Mouse (Mus musculus) hindbrain, embryonic 10.5 days (tissue): ENCODE measurements around the gene Gfod1. TPM values are rescaled to one million over a fixed set of nuclear protein-coding genes. Genes with fewer than 3 reads are reported as not detected.

Experiments used
- DNase-seq: peaks from one replicate; pipeline ENCODE4 v3.0.0-alpha.2; 2017; ENCODE audit warnings: low spot score
- H3K27ac ChIP-seq: fragments of 300-500 bp; sonication (generic); 2 replicates; pipeline ENCODE4 v1.5.1; 2016; ENCODE audit warnings: mild to moderate bottlenecking, moderate library complexity
- H3K27me3 ChIP-seq: fragments of 300-500 bp; sonication (generic); 2 replicates; pipeline ENCODE4 v1.6.1; 2016; ENCODE audit warnings: mild to moderate bottlenecking; ENCODE audit not compliant: poor library complexity, insufficient read depth, severe bottlenecking
- H3K36me3 ChIP-seq: fragments of 300-500 bp; sonication (generic); 2 replicates; pipeline ENCODE4 v1.6.1; 2016; ENCODE audit warnings: mild to moderate bottlenecking, moderate library complexity
- H3K4me1 ChIP-seq: fragments of 300-500 bp; sonication (generic); replicated peaks from 2 replicates; pipeline ENCODE4 v1.6.1; 2016; ENCODE audit warnings: mild to moderate bottlenecking
- H3K4me3 ChIP-seq: fragments of 300-500 bp; sonication (generic); 2 replicates; pipeline ENCODE4 v1.5.1; 2016; ENCODE audit warnings: mild to moderate bottlenecking, moderate library complexity
- H3K9me3 ChIP-seq: fragments of 300-500 bp; sonication (generic); 2 replicates; pipeline ENCODE4 v1.6.1; 2016; ENCODE audit warnings: mild to moderate bottlenecking, moderate library complexity
- WGBS: fragments of 180-500 bp; shearing (Covaris S2); methylation state at CpG from one replicate; pipeline ENCODE4 v1.1.7; 2016; 5-methylcytosine and 5-hydroxymethylcytosine counted together
- polyA plus RNA-seq: library from polyadenylated mRNA; unstranded; fragments of >200 nt; fragmentation: Nextera tagmentation; extraction: Ambion mirVana; gene quantifications from 2 replicates; pipeline ENCODE4 v1.2.1, GENCODE M21; 2016

Gfod1 gene
- polyA plus RNA-seq, 1 experiment from 2014 or later, result 0.43 TPM

DNA sequence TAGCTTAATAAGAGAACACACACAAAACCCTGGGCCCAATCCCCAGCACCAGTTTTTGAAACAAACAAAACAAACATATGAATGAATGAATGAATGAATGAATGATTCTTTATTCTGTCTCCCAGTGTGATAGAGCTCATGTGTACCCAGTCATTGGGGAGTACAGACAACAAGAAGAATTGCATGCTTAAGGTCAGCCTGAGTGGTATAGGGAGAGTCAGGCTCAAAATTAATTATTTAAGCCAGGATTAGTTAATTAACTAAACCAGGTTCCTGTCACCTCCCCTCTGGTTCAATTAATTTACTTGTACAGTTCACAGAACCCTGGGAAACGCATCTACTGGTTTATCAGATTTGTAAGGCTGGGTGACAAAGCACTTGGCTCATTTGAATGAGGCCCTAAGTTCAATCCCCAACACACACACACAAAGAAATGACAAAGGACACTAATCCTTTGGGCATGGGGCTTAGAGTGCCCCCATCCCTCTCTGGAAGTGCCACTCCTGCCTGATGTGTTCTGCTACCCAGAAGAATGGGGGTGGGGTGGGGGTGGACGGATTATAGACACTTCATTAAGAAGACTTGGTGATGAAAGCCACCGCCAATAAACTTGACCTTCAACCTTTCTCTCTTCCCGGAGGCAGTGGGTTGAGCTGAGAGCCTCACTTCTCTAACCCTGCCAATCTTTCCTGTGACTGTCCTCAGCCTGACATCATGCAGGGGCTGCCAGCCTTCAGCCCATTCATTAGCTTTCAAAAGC, 34.3 kb downstream of the Gfod1 start:
- H3K27ac ChIP-seq, result no peak overlapping the region
- H3K27me3 ChIP-seq, result peaks cover 14% of the 10 kb centered on the region
- no peaks in the 10 kb centered on the region for H3K9me3 ChIP-seq
- peaks cover 33% of the 10 kb centered on the region for H3K4me1 ChIP-seq
- no peak overlapping the region for H3K4me3 ChIP-seq
- peak; percentile 44 for DNase-seq
- 21% methylated on average over 4 of the region's 4 CpGs for WGBS
- H3K36me3 ChIP-seq, result no peaks in the 10 kb centered on the region

DNA sequence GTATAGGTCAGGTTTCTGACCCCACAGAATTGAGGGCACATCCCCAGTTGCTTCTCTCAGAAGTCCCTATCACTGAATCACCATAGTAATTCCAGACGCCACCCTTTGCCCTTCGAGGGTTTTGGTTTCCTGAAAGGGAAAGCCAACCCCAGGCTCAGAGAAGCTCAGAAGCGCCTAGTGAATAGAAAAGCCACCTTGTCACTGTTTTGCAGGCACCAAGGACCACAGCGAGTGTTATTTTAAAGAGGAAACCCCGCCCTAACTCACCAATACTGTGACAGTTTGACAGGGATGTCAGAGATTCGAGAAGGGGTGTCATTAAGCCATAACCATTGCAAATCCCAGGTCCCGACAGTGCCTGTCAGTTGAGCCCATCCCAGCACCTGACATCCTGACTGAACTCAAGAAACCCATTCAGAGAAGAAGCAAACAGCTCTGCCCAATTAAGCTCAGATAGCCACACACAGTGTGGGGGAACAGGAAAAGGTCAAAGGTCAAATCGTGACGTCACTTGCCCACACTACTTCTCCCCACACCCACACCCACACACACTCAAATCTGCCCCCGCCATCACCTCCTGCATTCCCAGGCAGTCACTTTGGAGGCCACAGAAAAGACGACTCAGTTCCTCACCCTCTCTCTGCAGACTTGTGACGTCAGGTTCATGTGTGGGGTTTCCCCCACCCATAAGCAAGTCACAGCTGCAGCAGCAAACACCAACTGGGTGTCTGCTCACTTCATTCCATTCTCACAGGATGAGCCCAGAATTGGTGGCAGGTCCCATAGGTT, 35.2 kb downstream of the Gfod1 start:
- no peak overlapping the region for H3K27ac ChIP-seq
- H3K4me3 ChIP-seq, result no peak overlapping the region
- H3K4me1 ChIP-seq, result peaks cover 35% of the 10 kb centered on the region
- H3K36me3 ChIP-seq, result no peaks in the 10 kb centered on the region
- no peaks in the 10 kb centered on the region for H3K9me3 ChIP-seq
- 59% methylated on average over 12 of the region's 12 CpGs for WGBS
- no peak for DNase-seq
- H3K27me3 ChIP-seq, result peaks cover 14% of the 10 kb centered on the region

DNA sequence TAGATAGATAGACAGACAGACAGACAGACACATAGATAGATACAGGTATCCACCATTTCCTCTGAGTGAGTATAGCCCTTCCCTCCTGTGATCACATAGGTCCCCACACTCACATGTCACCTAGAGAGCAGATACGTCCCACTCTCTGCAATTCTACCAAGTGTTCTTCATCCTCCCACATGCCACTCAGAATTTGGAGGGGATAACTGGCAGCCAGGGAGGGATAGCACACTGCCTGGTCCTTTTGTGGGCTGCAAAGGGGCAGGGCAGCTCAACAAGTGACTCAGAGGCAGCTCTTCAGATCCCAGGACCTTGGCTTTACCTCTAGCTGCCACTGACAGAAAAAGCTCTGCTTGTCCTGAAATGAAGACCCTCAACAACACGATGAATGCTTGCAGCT, 36.1 kb downstream of the Gfod1 start:
- Histone ChIP-seq H3K4me3 (no peak overlapping the region), H3K27me3 (peaks cover 13% of the 10 kb centered on the region), H3K36me3 (no peaks in the 10 kb centered on the region), H3K4me1 (peaks cover 35% of the 10 kb centered on the region), H3K9me3 (no peaks in the 10 kb centered on the region), H3K27ac (no peak overlapping the region)
- no peak for DNase-seq
- 90% methylated on average over 2 of the region's 2 CpGs for WGBS

DNA sequence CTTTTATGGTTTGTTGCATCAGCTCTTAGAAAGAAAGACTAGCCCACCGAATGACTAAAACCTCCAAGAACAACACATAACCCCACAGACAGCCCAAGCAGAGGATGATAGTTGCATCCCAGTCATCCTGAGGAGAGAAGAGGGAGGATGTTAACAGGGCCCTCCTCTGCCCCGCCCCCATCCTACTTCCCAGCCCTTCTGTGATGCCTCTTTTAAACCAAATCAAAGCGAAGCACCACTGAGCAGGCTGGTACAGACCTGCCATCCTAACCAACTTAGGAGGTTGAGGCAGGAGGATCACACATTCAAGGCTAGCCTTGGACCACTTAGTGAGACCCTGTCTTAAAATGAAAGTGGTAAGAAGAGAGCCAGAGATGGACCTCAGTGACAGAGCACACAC, 36.8 kb downstream of the Gfod1 start:
- peaks cover 10% of the 10 kb centered on the region for H3K27me3 ChIP-seq
- WGBS, result 85% methylated on average over 3 of the region's 3 CpGs

DNA sequence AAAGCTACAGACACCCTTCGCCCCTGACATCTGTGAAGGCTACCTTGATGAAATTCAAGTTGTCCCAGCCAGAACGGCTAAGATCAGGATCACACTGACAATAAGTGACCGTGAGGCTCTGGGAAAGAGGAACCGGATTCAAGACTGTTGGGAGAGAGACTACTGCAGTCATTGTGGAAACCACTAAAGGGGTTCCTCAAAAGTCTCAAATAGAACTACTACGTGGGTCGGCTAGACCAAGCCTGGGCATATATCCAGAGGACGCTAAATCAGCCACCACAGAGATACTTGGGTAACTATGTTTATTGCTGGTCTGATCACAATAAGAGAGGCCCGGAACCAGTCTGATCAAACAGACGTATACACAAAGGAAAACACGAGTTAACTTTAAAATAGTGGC, 37.6 kb downstream of the Gfod1 start:
- Histone ChIP-seq H3K36me3 (no peaks in the 10 kb centered on the region), H3K9me3 (no peaks in the 10 kb centered on the region), H3K4me3 (no peak overlapping the region), H3K4me1 (peaks cover 35% of the 10 kb centered on the region), H3K27me3 (peaks cover 7% of the 10 kb centered on the region), H3K27ac (no peak overlapping the region)
- DNase-seq, result no peak
- 94% methylated on average over 10 of the region's 10 CpGs for WGBS

More for the DNA sequence above, 36.8 kb downstream of the Gfod1 start:
- Histone ChIP-seq H3K36me3 (no peaks in the 10 kb centered on the region), H3K4me3 (no peak overlapping the region), H3K9me3 (no peaks in the 10 kb centered on the region), H3K4me1 (peaks cover 35% of the 10 kb centered on the region), H3K27ac (no peak overlapping the region)
- no peak for DNase-seq

DNA sequence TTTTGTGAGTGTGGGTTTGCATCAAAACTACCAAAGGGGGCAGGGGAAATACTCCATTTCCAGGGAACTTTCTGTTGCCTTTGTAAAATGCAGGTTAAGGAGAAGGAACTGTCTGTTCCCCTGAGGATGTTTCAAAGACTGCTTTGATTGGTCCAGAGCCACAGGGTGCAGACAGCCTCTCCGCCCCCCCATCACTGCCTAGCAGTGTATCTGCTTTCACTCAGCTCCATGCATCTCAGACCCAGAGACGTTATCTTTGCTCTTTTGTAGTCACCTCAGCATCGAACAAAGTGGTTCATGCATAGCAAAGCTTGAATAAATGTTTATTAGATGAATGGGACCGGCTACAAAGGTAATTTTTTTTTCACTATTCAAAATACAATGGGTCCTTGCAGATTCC, 38.9 kb downstream of the Gfod1 start:
- no peaks in the 10 kb centered on the region for H3K9me3 ChIP-seq
- no peak for DNase-seq
- 32% methylated on average over 4 of the region's 4 CpGs for WGBS
- H3K4me3 ChIP-seq, result no peak overlapping the region
- no peaks in the 10 kb centered on the region for H3K27me3 ChIP-seq
- peaks cover 32% of the 10 kb centered on the region for H3K4me1 ChIP-seq
- H3K36me3 ChIP-seq, result no peaks in the 10 kb centered on the region
- no peak overlapping the region for H3K27ac ChIP-seq

DNA sequence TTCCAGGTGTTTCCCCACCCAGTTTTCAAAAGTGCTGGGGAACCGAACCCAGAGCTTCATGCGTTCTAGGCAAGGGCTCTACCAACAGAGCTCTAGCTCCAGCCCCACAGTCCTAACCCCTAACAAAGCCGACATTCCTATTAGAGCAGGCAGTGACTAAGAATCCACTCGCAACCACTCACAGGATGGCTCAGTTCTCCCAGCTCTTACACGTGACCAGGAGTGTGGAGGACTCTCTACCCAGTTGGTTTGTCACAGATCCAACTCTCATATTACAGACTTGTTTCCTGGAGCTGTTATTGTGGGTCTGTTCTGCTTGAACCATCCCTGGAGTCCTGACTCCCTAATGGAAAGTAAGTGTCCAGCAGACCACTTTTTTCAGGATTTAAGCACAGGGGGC, 40.3 kb downstream of the Gfod1 start:
- peaks cover 18% of the 10 kb centered on the region for H3K4me1 ChIP-seq
- DNase-seq, result no peak
- H3K27me3 ChIP-seq, result no peaks in the 10 kb centered on the region
- no peaks in the 10 kb centered on the region for H3K36me3 ChIP-seq
- H3K9me3 ChIP-seq, result no peaks in the 10 kb centered on the region
- H3K27ac ChIP-seq, result no peak overlapping the region
- 87% methylated on average over 5 of the region's 5 CpGs for WGBS
- no peak overlapping the region for H3K4me3 ChIP-seq

DNA sequence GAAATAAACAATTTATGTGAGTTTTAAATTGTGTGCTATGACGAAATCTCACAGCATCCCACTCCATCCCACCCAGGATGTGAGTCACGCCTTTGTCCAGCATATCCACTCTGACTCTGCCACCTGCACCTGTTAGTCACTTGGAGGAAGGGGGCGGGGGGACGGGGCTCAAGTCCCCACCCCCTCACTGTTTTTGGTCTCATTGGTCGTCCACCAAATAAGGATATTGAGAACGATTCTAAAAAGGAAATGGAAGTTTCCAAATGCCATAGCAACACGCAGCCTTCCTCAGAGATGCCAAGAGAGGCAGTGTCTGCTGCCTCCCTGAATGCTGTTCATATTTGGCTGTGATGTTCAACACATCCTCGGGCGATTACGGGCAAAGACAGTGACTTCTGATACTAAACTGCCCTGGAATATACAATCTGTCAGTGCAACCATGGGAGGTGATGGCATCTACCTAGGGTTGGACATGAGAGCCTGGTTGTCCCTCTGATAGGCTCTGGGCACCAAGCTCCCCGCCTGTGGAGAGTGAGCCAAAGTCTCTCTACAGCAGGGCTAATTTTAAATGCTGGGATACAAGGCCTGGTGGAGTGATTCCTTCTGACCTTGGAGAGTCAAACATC, 41.7 kb downstream of the Gfod1 start:
- no peak for DNase-seq
- H3K27me3 ChIP-seq, result no peaks in the 10 kb centered on the region
- 91% methylated on average over 11 of the region's 11 CpGs for WGBS
- no peaks in the 10 kb centered on the region for H3K36me3 ChIP-seq
- H3K4me1 ChIP-seq, result peaks cover 12% of the 10 kb centered on the region
- no peak overlapping the region for H3K27ac ChIP-seq
- H3K4me3 ChIP-seq, result no peak overlapping the region
- H3K9me3 ChIP-seq, result no peaks in the 10 kb centered on the region

DNA sequence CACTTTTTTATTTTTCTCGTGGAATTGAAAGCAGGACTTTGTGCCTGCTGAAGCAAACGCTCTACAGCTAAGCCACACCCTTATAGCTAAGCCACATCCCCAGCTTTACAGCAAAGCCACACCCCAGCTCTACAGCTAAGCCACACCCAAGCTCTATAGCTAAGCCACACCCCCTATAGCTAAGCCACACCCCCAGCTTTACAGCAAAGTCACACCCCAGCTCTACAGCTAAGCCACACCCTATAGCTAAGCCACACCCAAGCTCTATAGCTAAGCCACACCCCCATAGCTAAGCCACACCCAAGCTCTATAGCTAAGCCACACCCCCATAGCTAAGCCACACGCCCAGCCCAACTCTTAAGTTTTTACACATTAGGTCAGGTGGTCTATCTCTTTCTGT, 42.7 kb downstream of the Gfod1 start:
- 68% methylated on average over 3 of the region's 3 CpGs for WGBS
- no peak for DNase-seq
- no peaks in the 10 kb centered on the region for H3K36me3 ChIP-seq
- no peaks in the 10 kb centered on the region for H3K27me3 ChIP-seq
- peaks cover 12% of the 10 kb centered on the region for H3K4me1 ChIP-seq
- no peaks in the 10 kb centered on the region for H3K9me3 ChIP-seq
- H3K4me3 ChIP-seq, result no peak overlapping the region
- no peak overlapping the region for H3K27ac ChIP-seq

DNA sequence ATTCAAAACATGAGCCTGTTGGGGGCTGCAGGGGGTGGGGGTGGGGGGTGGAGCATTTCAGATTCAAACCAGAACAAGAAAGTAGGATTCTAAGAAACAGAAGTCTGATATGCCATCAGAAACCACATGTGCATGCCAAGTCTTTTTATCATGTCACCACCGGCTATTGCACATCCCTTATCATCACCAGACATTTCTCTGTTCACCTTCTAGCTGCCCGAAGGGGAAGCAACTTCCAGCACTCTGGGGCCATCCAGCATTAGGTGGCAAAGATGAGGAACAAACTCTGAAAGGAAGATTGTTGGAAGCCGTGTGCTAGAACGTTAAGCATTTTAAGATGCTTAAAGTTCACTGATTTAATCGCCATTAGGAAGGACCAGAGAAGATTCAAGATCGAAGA, 43.2 kb downstream of the Gfod1 start:
- Histone ChIP-seq H3K27me3 (no peaks in the 10 kb centered on the region), H3K4me3 (no peak overlapping the region), H3K36me3 (no peaks in the 10 kb centered on the region), H3K9me3 (no peaks in the 10 kb centered on the region), H3K27ac (no peak overlapping the region), H3K4me1 (peaks cover 12% of the 10 kb centered on the region)
- DNase-seq, result no peak
- WGBS, result 85% methylated on average over 6 of the region's 6 CpGs

DNA sequence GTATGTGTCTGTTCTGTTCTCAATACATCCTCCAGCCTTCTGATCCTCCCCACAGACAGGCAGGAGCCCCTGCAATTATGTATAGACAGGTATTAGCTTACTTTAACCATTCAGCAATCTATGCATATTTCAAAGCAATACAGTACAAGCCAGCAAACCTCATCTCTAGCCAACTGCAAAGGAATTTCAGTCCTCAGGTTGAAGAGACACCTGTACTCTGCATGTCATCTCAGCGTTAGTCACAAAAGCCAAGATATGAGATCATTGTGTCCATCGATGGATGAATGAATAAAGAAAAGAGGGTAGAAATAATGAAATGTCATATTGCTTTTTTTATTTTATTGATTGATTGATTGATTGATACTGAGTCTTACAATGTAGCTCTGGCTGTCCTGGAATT, 47.5 kb downstream of the Gfod1 start:
- no peaks in the 10 kb centered on the region for H3K27me3 ChIP-seq
- H3K27ac ChIP-seq, result no peak overlapping the region
- peaks cover 6% of the 10 kb centered on the region for H3K4me1 ChIP-seq
- H3K4me3 ChIP-seq, result no peak overlapping the region
- no peaks in the 10 kb centered on the region for H3K36me3 ChIP-seq
- WGBS, result 94% methylated on average over 2 of the region's 2 CpGs
- DNase-seq, result no peak
- no peaks in the 10 kb centered on the region for H3K9me3 ChIP-seq

DNA sequence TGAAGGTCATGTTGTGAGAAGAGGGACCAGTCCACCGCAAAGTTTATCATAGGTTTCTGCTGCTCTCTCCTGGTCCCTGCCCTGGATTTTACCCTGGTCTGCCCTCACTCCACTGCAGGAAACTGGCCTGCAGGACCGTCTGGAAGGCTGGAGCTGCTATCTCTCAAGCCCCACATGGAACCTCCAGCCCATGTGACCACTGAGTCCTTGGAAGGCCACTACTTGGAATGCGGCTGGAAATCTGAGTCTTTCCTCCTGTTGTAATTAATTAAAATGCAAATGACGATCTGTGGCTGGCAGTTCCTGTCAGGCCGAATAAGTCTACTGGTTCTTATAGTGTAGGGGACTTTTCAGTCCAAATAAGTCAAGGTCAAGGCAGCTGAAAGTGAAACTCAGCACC, 50.4 kb downstream of the Gfod1 start:
- no peak overlapping the region for H3K27ac ChIP-seq
- H3K36me3 ChIP-seq, result no peaks in the 10 kb centered on the region
- H3K27me3 ChIP-seq, result no peaks in the 10 kb centered on the region
- no peak overlapping the region for H3K4me3 ChIP-seq
- no peaks in the 10 kb centered on the region for H3K9me3 ChIP-seq
- 58% methylated on average over 5 of the region's 5 CpGs for WGBS
- peaks cover 19% of the 10 kb centered on the region for H3K4me1 ChIP-seq
- no peak for DNase-seq
